Mouse (Mus musculus) embryonic facial prominence, embryonic 10.5 days (tissue): ENCODE measurements around the gene Nf1. TPM values are rescaled to one million over a fixed set of nuclear protein-coding genes. Genes with fewer than 3 reads are reported as not detected.

Experiments
- DNase-seq: peaks from one replicate; pipeline ENCODE4 v3.0.0-alpha.2; 2017; ENCODE audit warnings: low spot score
- H3K27ac ChIP-seq: fragments of 300-500 bp; sonication (generic); replicated peaks from 2 replicates; pipeline ENCODE4 v1.5.1; 2016; ENCODE audit warnings: mild to moderate bottlenecking
- H3K27me3 ChIP-seq: fragments of 300-500 bp; sonication (generic); replicated peaks from 2 replicates; pipeline ENCODE4 v1.6.1; 2016; ENCODE audit warnings: low read depth, mild to moderate bottlenecking; ENCODE audit not compliant: poor library complexity, severe bottlenecking
- H3K36me3 ChIP-seq: fragments of 300-500 bp; sonication (generic); replicated peaks from 2 replicates; pipeline ENCODE4 v1.6.1; 2016; ENCODE audit warnings: mild to moderate bottlenecking, moderate library complexity
- H3K4me1 ChIP-seq: fragments of 300-500 bp; sonication (generic); 2 replicates; pipeline ENCODE4 v1.6.1; 2016
- H3K4me3 ChIP-seq: fragments of 300-500 bp; sonication (generic); 2 replicates; pipeline ENCODE4 v1.5.1; 2016; ENCODE audit warnings: mild to moderate bottlenecking, moderate library complexity
- H3K9me3 ChIP-seq: fragments of 300-500 bp; sonication (generic); 2 replicates; pipeline ENCODE4 v1.6.1; 2016; ENCODE audit warnings: mild to moderate bottlenecking
- WGBS: fragments of 180-500 bp; shearing (Covaris S2); methylation state at CpG from one replicate; pipeline ENCODE4 v1.1.7; 2016; 5-methylcytosine and 5-hydroxymethylcytosine counted together
- polyA plus RNA-seq: library from polyadenylated mRNA; unstranded; fragments of >200 nt; fragmentation: Nextera tagmentation; extraction: Ambion mirVana; gene quantifications from 2 replicates; pipeline ENCODE4 v1.2.1, GENCODE M21; 2016

Gene Nf1
- polyA plus RNA-seq, 1 experiment from 2014 or later: 7.7 TPM

- Histone ChIP-seq H3K4me1 (peaks cover 31% of the 10 kb centered on the region), H3K27ac (no peak overlapping the region), H3K27me3 (0 out of 2 replicates have a peak, but pooled peaks cover 7% of the 10 kb centered on the region), H3K9me3 (peaks cover 6% of the 10 kb centered on the region; the same call in 1 of the 2 replicates), H3K36me3 (peaks cover 13% of the 10 kb centered on the region; the same call in 1 of the 2 replicates), H3K4me3 (no peak overlapping the region)
- WGBS: 88% methylated on average over 5 of the region's 5 CpGs
- DNase-seq: no peak
Observed at GRCm38 (mm10) chr11:79336722-79337267, 2.7 kb upstream of the Nf1 start.

- WGBS: 53% methylated on average over 4 of the region's 4 CpGs
- no peak for DNase-seq
- peak overlapping the region; percentile 100 for H3K27ac ChIP-seq
Observed at GRCm38 (mm10) chr11:79338621-79339020, 872 bp upstream of the Nf1 start.

GRCm38 (mm10) chr11:79339808-79340781, 602 bp downstream of the Nf1 start:
- peaks cover 45% of the 10 kb centered on the region for H3K36me3 ChIP-seq
- H3K27ac ChIP-seq: peak overlapping the region; percentile 100
- H3K9me3 ChIP-seq: peaks cover 6% of the 10 kb centered on the region; the same call in 1 of the 2 replicates
- H3K27me3 ChIP-seq: 0 out of 2 replicates have a peak, but pooled peaks cover 7% of the 10 kb centered on the region
- WGBS: under 1% methylated on average over 60 of the region's 63 CpGs
- DNase-seq: peak; percentile 79
- H3K4me3 ChIP-seq: peak overlapping the region; percentile 100
- H3K4me1 ChIP-seq: peaks cover 16% of the 10 kb centered on the region

More at GRCm38 (mm10) chr11:79338621-79339020, 872 bp upstream of the Nf1 start:
- Histone ChIP-seq H3K4me3 (peak overlapping the region; percentile 100), H3K9me3 (peaks cover 6% of the 10 kb centered on the region; the same call in 1 of the 2 replicates), H3K36me3 (peaks cover 30% of the 10 kb centered on the region), H3K4me1 (peaks cover 24% of the 10 kb centered on the region), H3K27me3 (0 out of 2 replicates have a peak, but pooled peaks cover 7% of the 10 kb centered on the region)

GRCm38 (mm10) chr11:79356995-79357394, 17.5 kb downstream of the Nf1 start:
- 89% methylated on average over 3 of the region's 3 CpGs for WGBS
- no peak overlapping the region for H3K4me3 ChIP-seq
- no peaks in the 10 kb centered on the region for H3K27me3 ChIP-seq
- H3K9me3 ChIP-seq: no peaks in the 10 kb centered on the region
- DNase-seq: no peak
- peaks cover 11% of the 10 kb centered on the region; the same call in 1 of the 2 replicates for H3K36me3 ChIP-seq
- H3K4me1 ChIP-seq: no peaks in the 10 kb centered on the region
- no peak overlapping the region for H3K27ac ChIP-seq

- H3K27me3 ChIP-seq: no peaks in the 10 kb centered on the region
- H3K4me1 ChIP-seq: no peaks in the 10 kb centered on the region
- WGBS: 95% methylated on average over 1 of the region's 1 CpGs
- H3K4me3 ChIP-seq: no peak overlapping the region
- no peak for DNase-seq
- no peaks in the 10 kb centered on the region for H3K9me3 ChIP-seq
- H3K27ac ChIP-seq: no peak overlapping the region
- H3K36me3 ChIP-seq: peaks cover 11% of the 10 kb centered on the region; the same call in 1 of the 2 replicates
Observed at GRCm38 (mm10) chr11:79357397-79357796, 17.9 kb downstream of the Nf1 start.

GRCm38 (mm10) chr11:79364956-79365355, 25.5 kb downstream of the Nf1 start:
- Histone ChIP-seq H3K9me3 (no peaks in the 10 kb centered on the region), H3K27me3 (no peaks in the 10 kb centered on the region), H3K36me3 (peaks cover 6% of the 10 kb centered on the region; the same call in 1 of the 2 replicates), H3K4me3 (no peak overlapping the region), H3K4me1 (0 out of 2 replicates have a peak, but pooled peaks cover 5% of the 10 kb centered on the region), H3K27ac (no peak overlapping the region)
- 92% methylated on average over 3 of the region's 3 CpGs for WGBS
- no peak for DNase-seq

GRCm38 (mm10) chr11:79366284-79366683, 26.8 kb downstream of the Nf1 start:
- H3K9me3 ChIP-seq: no peaks in the 10 kb centered on the region
- no peaks in the 10 kb centered on the region for H3K27me3 ChIP-seq
- H3K36me3 ChIP-seq: peaks cover 10% of the 10 kb centered on the region
- no peak overlapping the region for H3K4me3 ChIP-seq
- no peak overlapping the region for H3K27ac ChIP-seq
- H3K4me1 ChIP-seq: 0 out of 2 replicates have a peak, but pooled peaks cover 5% of the 10 kb centered on the region
- WGBS: 59% methylated on average over 8 of the region's 8 CpGs
- no peak for DNase-seq

- DNase-seq: no peak
- no peaks in the 10 kb centered on the region for H3K27me3 ChIP-seq
- H3K4me3 ChIP-seq: no peak overlapping the region
- peaks cover 20% of the 10 kb centered on the region for H3K36me3 ChIP-seq
- H3K4me1 ChIP-seq: no peaks in the 10 kb centered on the region
- H3K9me3 ChIP-seq: no peaks in the 10 kb centered on the region
- WGBS: 92% methylated on average over 4 of the region's 4 CpGs
- H3K27ac ChIP-seq: no peak overlapping the region
Observed at GRCm38 (mm10) chr11:79373031-79373430, 33.5 kb downstream of the Nf1 start.

- no peaks in the 10 kb centered on the region for H3K9me3 ChIP-seq
- no peak overlapping the region for H3K27ac ChIP-seq
- 67% methylated on average over 3 of the region's 3 CpGs for WGBS
- H3K27me3 ChIP-seq: no peaks in the 10 kb centered on the region
- peak; percentile 86 for DNase-seq
- no peaks in the 10 kb centered on the region for H3K4me1 ChIP-seq
- no peak overlapping the region for H3K4me3 ChIP-seq
- H3K36me3 ChIP-seq: peaks cover 81% of the 10 kb centered on the region
Observed at GRCm38 (mm10) chr11:79398336-79398735, 58.8 kb downstream of the Nf1 start.

- Histone ChIP-seq H3K27ac (no peak overlapping the region), H3K36me3 (peaks cover 85% of the 10 kb centered on the region), H3K4me3 (no peak overlapping the region), H3K9me3 (no peaks in the 10 kb centered on the region), H3K27me3 (no peaks in the 10 kb centered on the region), H3K4me1 (no peaks in the 10 kb centered on the region)
- no peak for DNase-seq
- WGBS: 90% methylated on average over 6 of the region's 6 CpGs
Observed at GRCm38 (mm10) chr11:79403625-79404319, 64.3 kb downstream of the Nf1 start.

GRCm38 (mm10) chr11:79413761-79414513, 74.4 kb downstream of the Nf1 start:
- no peaks in the 10 kb centered on the region for H3K4me1 ChIP-seq
- H3K36me3 ChIP-seq: peaks cover 59% of the 10 kb centered on the region
- H3K9me3 ChIP-seq: no peaks in the 10 kb centered on the region

More at GRCm38 (mm10) chr11:79413761-79414513, 74.4 kb downstream of the Nf1 start:
- WGBS: 93% methylated on average over 7 of the region's 7 CpGs
- no peaks in the 10 kb centered on the region for H3K27me3 ChIP-seq
- H3K27ac ChIP-seq: no peak overlapping the region
- no peak for DNase-seq
- H3K4me3 ChIP-seq: no peak overlapping the region
